Mouse (Mus musculus) liver, embryonic 15.5 days (tissue): ENCODE measurements around the gene Susd4. TPM values are rescaled to one million over a fixed set of nuclear protein-coding genes. Genes with fewer than 3 reads are reported as not detected.

Source experiments
- ATAC-seq: fragments of 200-750 bp; cut with Nextera tagmentation; 2 replicates; pipeline ENCODE4 v1.8.0; 2017; ENCODE audit warnings: moderate number of reproducible peaks, mild to moderate bottlenecking, moderate library complexity; ENCODE audit not compliant: insufficient read depth
- H3K27ac ChIP-seq: fragments of 300-500 bp; sonication (generic); replicated peaks from 2 replicates; pipeline ENCODE4 v1.5.1; 2015; ENCODE audit warnings: mild to moderate bottlenecking, inconsistent platforms
- H3K27me3 ChIP-seq: fragments of 300-500 bp; sonication (generic); 2 replicates; pipeline ENCODE4 v1.6.1; 2015; ENCODE audit warnings: mild to moderate bottlenecking, inconsistent platforms
- H3K36me3 ChIP-seq: fragments of 300-500 bp; sonication (generic); replicated peaks from 2 replicates; pipeline ENCODE4 v1.6.1; 2015; ENCODE audit warnings: moderate library complexity, mild to moderate bottlenecking, inconsistent platforms
- H3K4me1 ChIP-seq: fragments of 300-500 bp; sonication (generic); replicated peaks from 2 replicates; pipeline ENCODE4 v1.6.1; 2015; ENCODE audit warnings: inconsistent platforms
- H3K4me2 ChIP-seq: fragments of 300-500 bp; sonication (generic); 2 replicates; pipeline ENCODE4 v1.6.1; 2015; ENCODE audit warnings: moderate library complexity, mild to moderate bottlenecking, inconsistent platforms
- H3K4me3 ChIP-seq: fragments of 300-500 bp; sonication (generic); replicated peaks from 2 replicates; pipeline ENCODE4 v1.5.1; 2015; ENCODE audit warnings: mild to moderate bottlenecking, inconsistent platforms
- H3K9ac ChIP-seq: fragments of 300-500 bp; sonication (generic); 2 replicates; pipeline ENCODE4 v1.6.1; 2015; ENCODE audit warnings: moderate library complexity, mild to moderate bottlenecking, inconsistent platforms
- H3K9me3 ChIP-seq: fragments of 300-500 bp; sonication (generic); replicated peaks from 2 replicates; pipeline ENCODE4 v1.6.1; 2016; ENCODE audit warnings: inconsistent platforms
- WGBS: fragments of 180-500 bp; shearing (Covaris S2); methylation state at CpG from one replicate; pipeline ENCODE4 v1.1.7; 2015; ENCODE audit warnings: mixed read lengths; ENCODE audit not compliant: insufficient replicate concordance; 5-methylcytosine and 5-hydroxymethylcytosine counted together
- polyA plus RNA-seq: library from polyadenylated mRNA; unstranded; fragments of >200 nt; fragmentation: Nextera tagmentation; extraction: Ambion mirVana; gene quantifications from 2 replicates; pipeline ENCODE4 v1.2.1, GENCODE M21; 2015

Susd4 gene
- polyA plus RNA-seq, 1 experiment from 2014 or later, result 1.1 TPM

DNA sequence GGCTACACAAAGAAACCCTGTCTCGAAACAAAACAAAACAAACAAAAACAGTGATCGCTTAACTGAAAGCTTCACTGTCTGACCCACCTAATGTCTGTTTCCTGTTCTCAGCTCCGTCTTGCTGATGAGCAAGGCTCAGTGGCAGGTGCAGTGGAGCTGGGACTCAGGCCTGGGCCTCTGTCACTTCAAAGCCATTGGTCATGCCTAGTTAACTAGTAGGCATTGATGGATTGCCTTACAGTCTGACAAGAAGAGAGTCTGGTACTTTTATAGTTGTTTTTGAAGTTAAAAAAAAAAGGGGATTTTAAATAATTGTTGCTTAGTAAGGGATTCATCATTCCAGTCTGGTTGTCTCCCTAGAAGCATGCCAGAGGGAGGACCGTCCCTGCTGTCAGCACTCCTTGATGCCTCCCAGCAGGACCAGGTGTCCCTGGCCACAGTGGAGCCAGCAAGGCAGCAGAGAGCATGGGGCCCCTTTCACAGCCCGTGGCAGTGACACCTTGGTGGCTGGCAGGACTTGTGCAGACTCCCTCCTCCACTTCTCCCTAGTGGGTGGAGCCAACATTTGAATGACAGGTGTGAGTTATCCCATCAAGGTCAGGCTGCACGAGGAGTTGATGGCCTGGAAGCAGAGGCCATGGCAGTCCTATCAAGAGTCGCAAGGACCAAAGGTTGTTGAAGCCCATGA lies 98.2 kb downstream of the Susd4 start:
- Histone ChIP-seq H3K4me2 (no peak overlapping the region), H3K9me3 (no peaks in the 10 kb centered on the region), H3K27me3 (no peaks in the 10 kb centered on the region), H3K9ac (no peak overlapping the region), H3K4me3 (no peak overlapping the region), H3K4me1 (no peaks in the 10 kb centered on the region), H3K27ac (no peak overlapping the region), H3K36me3 (no peaks in the 10 kb centered on the region)
- no peak for ATAC-seq
- WGBS, result 49% methylated on average over 7 of the region's 7 CpGs

DNA sequence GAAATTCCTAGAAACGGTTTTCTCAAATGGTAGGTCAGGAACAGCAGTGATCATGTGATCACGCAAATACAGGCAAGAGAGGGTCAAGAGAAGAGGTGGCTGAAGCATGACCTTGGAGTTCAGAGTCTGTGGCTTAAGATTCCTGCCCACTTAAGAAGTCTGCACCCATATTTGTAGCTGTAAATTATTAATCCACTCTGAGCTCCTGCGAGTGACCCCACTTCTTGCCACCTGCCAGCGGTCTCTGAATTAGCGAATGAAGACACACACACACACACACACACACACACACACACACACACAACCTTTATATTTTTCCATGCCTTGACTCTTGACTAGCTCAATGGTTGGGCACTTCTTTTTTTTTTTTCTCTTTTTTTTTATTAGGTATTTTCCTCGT lies 99.7 kb downstream of the Susd4 start:
- Histone ChIP-seq H3K9ac (no peak overlapping the region), H3K27me3 (no peaks in the 10 kb centered on the region), H3K9me3 (no peaks in the 10 kb centered on the region), H3K36me3 (no peaks in the 10 kb centered on the region), H3K4me1 (no peaks in the 10 kb centered on the region), H3K4me3 (no peak overlapping the region), H3K4me2 (no peak overlapping the region), H3K27ac (no peak overlapping the region)
- 77% methylated on average over 6 of the region's 6 CpGs for WGBS
- no peak for ATAC-seq

- Histone ChIP-seq H3K4me3 (no peak overlapping the region), H3K9ac (no peak overlapping the region), H3K36me3 (no peaks in the 10 kb centered on the region), H3K4me1 (no peaks in the 10 kb centered on the region), H3K9me3 (peaks cover 8% of the 10 kb centered on the region; the same call in 1 of the 2 replicates), H3K27me3 (no peaks in the 10 kb centered on the region), H3K4me2 (no peak overlapping the region), H3K27ac (no peak overlapping the region)
- ATAC-seq, result no peak
- 60% methylated on average over 3 of the region's 3 CpGs for WGBS
Observed at GRCm38 (mm10) chr1:182867886-182868285, 104.2 kb downstream of the Susd4 start.

- no peaks in the 10 kb centered on the region for H3K36me3 ChIP-seq
- H3K9me3 ChIP-seq, result peaks cover 8% of the 10 kb centered on the region; the same call in 1 of the 2 replicates
- no peak overlapping the region for H3K4me2 ChIP-seq
- H3K27me3 ChIP-seq, result no peaks in the 10 kb centered on the region
- H3K27ac ChIP-seq, result no peak overlapping the region
- WGBS, result 70% methylated on average over 14 of the region's 14 CpGs
- no peak overlapping the region for H3K4me3 ChIP-seq
- no peak overlapping the region for H3K9ac ChIP-seq
- no peak for ATAC-seq
- no peaks in the 10 kb centered on the region for H3K4me1 ChIP-seq
Observed at GRCm38 (mm10) chr1:182868432-182869113, 104.9 kb downstream of the Susd4 start.

DNA sequence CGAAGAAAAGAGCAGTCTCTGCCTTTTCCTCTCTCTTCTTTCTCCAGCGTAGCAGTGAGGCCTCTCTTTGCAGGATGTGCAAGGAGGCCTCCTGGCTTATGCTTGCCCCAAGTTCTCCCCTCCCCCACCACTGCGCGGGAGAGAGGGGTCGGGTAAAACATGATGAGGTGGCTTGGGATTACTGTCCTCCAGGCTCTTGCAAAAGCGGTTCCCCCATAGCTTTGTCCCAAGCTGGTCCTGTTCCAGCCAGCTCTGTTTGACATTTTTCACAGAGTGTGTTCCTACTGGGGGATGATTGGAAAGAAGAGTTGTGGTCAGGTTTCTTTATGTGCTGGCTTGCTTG lies 105.4 kb downstream of the Susd4 start:
- H3K27me3 ChIP-seq, result no peaks in the 10 kb centered on the region
- H3K36me3 ChIP-seq, result no peaks in the 10 kb centered on the region
- no peak for ATAC-seq
- peaks cover 8% of the 10 kb centered on the region; the same call in 1 of the 2 replicates for H3K9me3 ChIP-seq
- H3K9ac ChIP-seq, result no peak overlapping the region
- H3K4me2 ChIP-seq, result no peak overlapping the region
- no peak overlapping the region for H3K4me3 ChIP-seq
- no peak overlapping the region for H3K27ac ChIP-seq
- 54% methylated on average over 6 of the region's 6 CpGs for WGBS
- no peaks in the 10 kb centered on the region for H3K4me1 ChIP-seq

GRCm38 (mm10) chr1:182878156-182878555 lies 114.5 kb downstream of the Susd4 start:
- WGBS, result 67% methylated on average over 5 of the region's 5 CpGs
- Histone ChIP-seq H3K36me3 (no peaks in the 10 kb centered on the region), H3K4me3 (no peak overlapping the region), H3K27ac (no peak overlapping the region), H3K4me2 (no peak overlapping the region), H3K27me3 (no peaks in the 10 kb centered on the region), H3K4me1 (no peaks in the 10 kb centered on the region), H3K9ac (no peak overlapping the region), H3K9me3 (no peaks in the 10 kb centered on the region)
- ATAC-seq, result no peak

DNA sequence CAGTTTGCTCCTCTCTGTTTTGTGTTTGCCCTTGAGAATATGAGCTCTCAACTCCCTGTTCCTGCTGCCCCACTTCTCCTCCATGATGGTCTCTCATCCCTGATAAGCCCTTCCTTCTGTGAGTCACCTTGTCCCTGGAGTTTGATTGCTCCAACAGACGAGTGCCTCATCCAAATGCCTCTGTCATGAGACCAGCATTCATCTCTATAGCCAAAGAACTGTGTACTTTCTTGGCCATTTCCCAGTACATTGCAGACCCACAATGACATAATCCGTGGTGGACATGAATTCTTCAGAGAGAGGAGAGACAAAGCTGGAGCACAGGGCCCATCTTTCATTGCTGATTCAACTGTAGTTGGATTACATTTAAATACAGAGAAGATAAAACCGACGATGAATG lies 115.1 kb downstream of the Susd4 start:
- no peaks in the 10 kb centered on the region for H3K4me1 ChIP-seq
- WGBS, result 62% methylated on average over 4 of the region's 4 CpGs
- no peak overlapping the region for H3K4me2 ChIP-seq
- H3K36me3 ChIP-seq, result no peaks in the 10 kb centered on the region
- no peak overlapping the region for H3K9ac ChIP-seq
- H3K27ac ChIP-seq, result no peak overlapping the region
- no peak overlapping the region for H3K4me3 ChIP-seq
- ATAC-seq, result no peak
- H3K9me3 ChIP-seq, result no peaks in the 10 kb centered on the region
- H3K27me3 ChIP-seq, result no peaks in the 10 kb centered on the region

- no peak overlapping the region for H3K4me3 ChIP-seq
- H3K36me3 ChIP-seq, result no peaks in the 10 kb centered on the region
- H3K9ac ChIP-seq, result no peak overlapping the region
- H3K27ac ChIP-seq, result no peak overlapping the region
- WGBS, result 53% methylated on average over 8 of the region's 8 CpGs
- H3K4me1 ChIP-seq, result no peaks in the 10 kb centered on the region
- no peak for ATAC-seq
- no peaks in the 10 kb centered on the region for H3K27me3 ChIP-seq
- H3K4me2 ChIP-seq, result no peak overlapping the region
- H3K9me3 ChIP-seq, result no peaks in the 10 kb centered on the region
Observed at GRCm38 (mm10) chr1:182881246-182881645, 117.6 kb downstream of the Susd4 start.

DNA sequence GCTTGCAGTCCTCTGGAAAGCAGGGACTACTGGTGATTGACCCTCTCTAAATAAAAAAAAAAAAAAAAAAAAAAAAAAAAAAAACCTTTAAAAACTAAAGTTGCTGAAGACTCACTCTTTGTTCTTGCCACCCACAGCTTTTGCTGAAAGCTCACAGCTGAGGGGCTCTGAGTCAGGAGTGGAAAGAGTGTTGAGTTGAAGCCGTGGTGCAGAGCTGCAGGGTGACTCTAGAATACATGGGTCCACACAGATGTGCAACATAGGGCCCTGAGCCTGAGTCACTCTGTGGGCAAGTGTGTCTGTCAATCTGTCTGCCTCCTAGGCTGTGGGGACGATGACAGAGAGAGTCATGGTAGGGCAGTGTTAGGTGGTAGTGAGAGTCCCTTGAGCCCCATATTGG lies 119.0 kb downstream of the Susd4 start:
- Histone ChIP-seq H3K4me2 (no peak overlapping the region), H3K9ac (no peak overlapping the region), H3K4me3 (no peak overlapping the region), H3K27ac (no peak overlapping the region), H3K9me3 (no peaks in the 10 kb centered on the region), H3K36me3 (no peaks in the 10 kb centered on the region), H3K27me3 (no peaks in the 10 kb centered on the region), H3K4me1 (no peaks in the 10 kb centered on the region)
- no peak for ATAC-seq
- 55% methylated on average over 2 of the region's 2 CpGs for WGBS

- WGBS, result 41% methylated on average over 9 of the region's 9 CpGs
- Histone ChIP-seq H3K36me3 (no peaks in the 10 kb centered on the region), H3K4me2 (no peak overlapping the region), H3K27ac (no peak overlapping the region), H3K9me3 (no peaks in the 10 kb centered on the region), H3K4me1 (no peaks in the 10 kb centered on the region), H3K27me3 (no peaks in the 10 kb centered on the region), H3K9ac (no peak overlapping the region), H3K4me3 (no peak overlapping the region)
- no peak for ATAC-seq
Observed at GRCm38 (mm10) chr1:182895698-182896097, 132.0 kb downstream of the Susd4 start.

DNA sequence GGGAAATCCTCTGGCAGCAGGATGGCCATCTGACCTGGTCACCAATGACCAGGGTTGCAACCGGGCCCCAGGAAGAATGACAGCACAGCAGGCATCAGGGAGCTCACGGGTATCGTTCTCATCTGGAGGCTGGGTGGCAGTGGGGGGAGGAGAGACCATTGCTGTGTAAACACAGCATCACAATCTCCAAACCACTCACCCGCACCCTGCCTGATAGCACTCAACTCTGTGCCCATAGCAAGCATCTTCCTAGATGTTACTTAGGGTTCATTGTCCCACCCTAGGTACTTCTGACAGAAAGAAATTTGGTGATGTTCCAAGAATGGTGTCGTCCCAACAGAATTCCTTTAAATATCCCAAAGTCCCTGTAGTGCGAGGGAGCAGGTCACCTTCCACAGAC lies 133.4 kb downstream of the Susd4 start:
- Histone ChIP-seq H3K9me3 (no peaks in the 10 kb centered on the region), H3K27ac (no peak overlapping the region), H3K4me2 (no peak overlapping the region), H3K4me1 (no peaks in the 10 kb centered on the region), H3K4me3 (no peak overlapping the region), H3K27me3 (no peaks in the 10 kb centered on the region), H3K9ac (no peak overlapping the region), H3K36me3 (no peaks in the 10 kb centered on the region)
- 59% methylated on average over 6 of the region's 6 CpGs for WGBS
- no peak for ATAC-seq
